In the genomic region with DNA sequence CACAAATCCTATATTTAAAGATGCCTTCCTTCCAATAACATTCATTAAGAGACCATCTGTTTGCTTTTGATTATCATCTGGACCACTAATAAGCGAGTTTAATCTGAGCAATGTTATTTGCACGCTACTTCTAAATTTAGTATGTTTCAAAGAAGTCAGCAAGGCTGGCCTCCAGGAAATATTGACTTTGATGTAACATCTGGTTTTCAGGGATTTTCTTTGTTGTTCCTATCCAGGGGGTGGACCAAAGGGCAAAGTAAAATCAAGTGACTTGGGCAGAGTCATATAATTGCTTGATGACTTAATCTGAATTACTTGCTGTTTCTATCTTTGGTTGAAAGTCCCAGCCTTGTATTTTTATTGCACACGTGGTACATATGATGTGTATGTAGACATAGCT, we compare ENCODE assay signal across 18 mouse cellular contexts.
"Had no signal": no experiment of that assay in that cellular context is flagged by ENCODE, and none has a peak within 500 bp of the region (broad histone marks: within the 10 kb centered on the region; RNA-seq: fewer than 3 reads in every experiment).

No protein-coding gene starts in this region.

- H3K27ac ChIP-seq: midbrain, embryonic 12.5 days; neural tube, embryonic 13.5 days; neural tube, embryonic 15.5 days had no signal

- H3K36me3 ChIP-seq: midbrain, embryonic 12.5 days; neural tube, embryonic 13.5 days; neural tube, embryonic 15.5 days had no signal

- H3K9me3 ChIP-seq: midbrain, embryonic 12.5 days; neural tube, embryonic 13.5 days; neural tube, embryonic 15.5 days had no signal

- H3K4me3 ChIP-seq: midbrain, embryonic 12.5 days; myocyte; neural tube, embryonic 13.5 days; neural tube, embryonic 15.5 days had no signal

- DNase-seq: lung, adult 18-20 months; lung, embryonic 14.5 days; lung, postnatal 10 days; lung, postnatal 4 days; midbrain, embryonic 14.5 days; retina, postnatal 1 day; right cerebral cortex, adult 18-20 months; right cerebral cortex, postnatal 25 days; right cerebral cortex, postnatal 4 days; spleen, adult 18-20 months; thymus, adult 18-20 months; thymus, postnatal 14 days; thymus, postnatal 36 days had no signal

- H3K4me1 ChIP-seq: midbrain, embryonic 12.5 days; neural tube, embryonic 13.5 days; neural tube, embryonic 15.5 days had no signal

- H3K9ac ChIP-seq: lung, embryonic 14.5 days; midbrain, embryonic 12.5 days; neural tube, embryonic 13.5 days; neural tube, embryonic 15.5 days had no signal

- ATAC-seq: midbrain, embryonic 16.5 days had no signal

- H3K4me2 ChIP-seq: lung, embryonic 14.5 days; midbrain, embryonic 12.5 days; neural tube, embryonic 13.5 days; neural tube, embryonic 15.5 days had no signal

- H3K27me3 ChIP-seq: midbrain, embryonic 12.5 days; neural tube, embryonic 13.5 days; neural tube, embryonic 15.5 days had no signal
